Mouse (Mus musculus): Measurements from ENCODE around the gene Ndufa13. TPM values are rescaled to one million over a fixed set of nuclear protein-coding genes. Genes with fewer than 3 reads are reported as not detected.

Ndufa13 gene
- polyA plus RNA-seq, 1 experiment from 2014 or later, result 164 TPM

DNA sequence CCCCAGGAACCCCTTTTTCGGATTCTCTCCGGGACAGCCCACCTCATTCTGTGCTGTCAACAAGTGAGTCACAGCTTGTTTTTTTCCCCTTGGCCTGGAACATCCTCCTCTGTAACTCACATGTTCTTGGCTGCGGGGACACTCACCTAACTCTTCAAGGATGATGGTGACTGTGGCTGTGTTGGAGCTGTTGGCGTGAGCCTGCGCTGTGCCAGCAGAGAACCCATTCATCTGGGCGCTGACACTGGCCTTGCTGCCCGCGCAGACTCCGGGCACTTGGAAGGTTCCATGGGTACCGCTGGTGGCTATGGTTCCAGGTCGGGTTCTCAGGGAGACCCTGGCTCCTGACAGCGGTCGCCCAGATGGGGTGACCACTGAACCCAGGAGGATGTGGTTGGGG, 18.2 kb downstream of the Ndufa13 start:
- WGBS, result 53% methylated on average over 13 of the region's 13 CpGs
- DNase-seq (ENCODE audit: low spot score), result no peak
- Histone ChIP-seq H3K27me3 (replicated peaks; ENCODE audit: low read depth, poor library complexity, severe bottlenecking) (peaks cover 100% of the 10 kb centered on the region), H3K9me3 (0 out of 2 replicates have a peak, but pooled peaks cover 4% of the 10 kb centered on the region), H3K4me3 (no peak overlapping the region), H3K36me3 (replicated peaks) (no peaks in the 10 kb centered on the region), H3K27ac (replicated peaks) (no peak overlapping the region), H3K4me1 (peaks cover 54% of the 10 kb centered on the region)

DNA sequence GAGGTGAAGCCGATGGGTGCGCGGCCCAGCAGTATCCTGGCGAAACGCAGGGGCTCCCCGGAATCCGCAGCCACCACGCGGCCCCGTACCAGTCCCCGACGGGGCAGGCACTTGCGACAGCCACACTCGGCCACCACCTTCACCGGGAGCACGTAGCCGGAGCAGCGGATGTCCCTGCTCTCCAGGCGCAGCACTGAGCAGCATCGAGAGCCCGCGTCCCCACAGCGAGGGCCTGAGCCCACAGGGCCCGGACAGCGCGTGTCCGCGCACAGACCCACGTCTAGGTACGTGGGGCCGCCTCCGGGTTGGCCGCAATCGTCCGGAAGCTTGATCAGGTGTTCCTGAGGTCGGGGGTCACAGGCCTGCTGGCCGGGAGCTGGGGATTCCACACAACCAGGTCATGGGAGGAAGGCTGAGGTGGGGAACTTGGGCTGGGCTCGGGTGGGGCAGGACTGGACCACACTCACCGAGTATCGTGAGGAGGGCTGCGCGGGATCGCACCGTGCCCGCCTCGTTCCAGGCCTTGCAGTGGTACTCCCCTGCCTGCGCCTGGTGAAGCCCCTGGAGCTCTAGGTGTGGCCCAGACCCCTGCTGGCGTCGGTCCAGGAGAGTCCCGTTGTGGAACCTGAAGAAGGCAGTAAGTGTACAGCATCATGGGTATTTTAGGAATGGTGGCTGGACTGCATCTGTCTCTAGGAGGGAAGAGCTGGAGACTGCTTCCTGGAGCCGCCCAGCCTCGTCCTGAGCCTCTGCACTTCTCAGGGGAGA, 19.3 kb downstream of the Ndufa13 start:
- no peak overlapping the region for H3K27ac ChIP-seq (replicated peaks)
- peaks cover 42% of the 10 kb centered on the region for H3K4me1 ChIP-seq
- peak; percentile 35 for DNase-seq (ENCODE audit: low spot score)
- peaks cover 100% of the 10 kb centered on the region for H3K27me3 ChIP-seq (replicated peaks; ENCODE audit: low read depth, poor library complexity, severe bottlenecking)
- 0 out of 2 replicates have a peak, but pooled peaks cover 4% of the 10 kb centered on the region for H3K9me3 ChIP-seq
- peak overlapping the region; percentile 51 for H3K4me3 ChIP-seq
- no peaks in the 10 kb centered on the region for H3K36me3 ChIP-seq (replicated peaks)
- WGBS, result 12% methylated on average over 52 of the region's 52 CpGs

DNA sequence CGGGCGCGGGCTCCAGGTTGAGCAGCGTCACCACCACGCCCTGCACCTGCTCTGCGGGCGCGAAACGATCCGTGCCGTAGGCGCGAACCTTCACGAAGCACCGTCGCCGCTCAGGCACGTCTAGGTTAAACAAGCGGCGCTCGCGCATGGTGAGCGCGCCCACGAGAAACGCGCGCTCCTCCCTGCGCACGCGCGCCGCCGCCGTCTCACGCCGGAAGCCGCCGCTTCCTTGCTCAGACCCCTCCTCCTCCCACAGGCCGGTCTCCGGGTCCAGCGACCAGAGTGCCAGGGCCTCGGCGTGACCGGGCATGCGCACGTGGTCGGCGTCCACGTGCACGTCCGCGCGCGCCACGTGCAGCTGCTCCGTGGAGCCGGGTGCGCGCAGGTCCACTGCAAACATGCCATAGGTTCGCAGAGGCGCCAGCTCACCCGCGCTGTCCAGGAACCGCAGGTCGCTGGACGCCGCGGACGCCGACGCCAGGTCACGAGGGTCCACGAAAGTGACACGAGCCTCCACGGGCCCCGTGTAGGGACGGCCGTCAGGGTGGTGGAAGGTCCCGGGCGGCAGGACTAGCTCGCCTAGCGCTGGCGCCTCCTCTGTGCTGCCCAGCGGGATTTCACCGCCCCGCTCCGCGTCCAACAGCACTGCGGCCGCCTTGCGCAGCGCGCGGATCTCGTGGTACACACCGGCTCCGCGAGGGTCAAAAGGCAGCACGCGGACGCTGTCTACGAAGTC, 20.2 kb downstream of the Ndufa13 start:
- Histone ChIP-seq H3K27ac (replicated peaks) (no peak overlapping the region), H3K4me3 (peak overlapping the region; percentile 51), H3K27me3 (replicated peaks; ENCODE audit: low read depth, poor library complexity, severe bottlenecking) (peaks cover 100% of the 10 kb centered on the region), H3K36me3 (replicated peaks) (no peaks in the 10 kb centered on the region), H3K4me1 (peaks cover 34% of the 10 kb centered on the region), H3K9me3 (0 out of 2 replicates have a peak, but pooled peaks cover 4% of the 10 kb centered on the region)
- 5% methylated on average over 103 of the region's 103 CpGs for WGBS
- peak; percentile 75 for DNase-seq (ENCODE audit: low spot score)

DNA sequence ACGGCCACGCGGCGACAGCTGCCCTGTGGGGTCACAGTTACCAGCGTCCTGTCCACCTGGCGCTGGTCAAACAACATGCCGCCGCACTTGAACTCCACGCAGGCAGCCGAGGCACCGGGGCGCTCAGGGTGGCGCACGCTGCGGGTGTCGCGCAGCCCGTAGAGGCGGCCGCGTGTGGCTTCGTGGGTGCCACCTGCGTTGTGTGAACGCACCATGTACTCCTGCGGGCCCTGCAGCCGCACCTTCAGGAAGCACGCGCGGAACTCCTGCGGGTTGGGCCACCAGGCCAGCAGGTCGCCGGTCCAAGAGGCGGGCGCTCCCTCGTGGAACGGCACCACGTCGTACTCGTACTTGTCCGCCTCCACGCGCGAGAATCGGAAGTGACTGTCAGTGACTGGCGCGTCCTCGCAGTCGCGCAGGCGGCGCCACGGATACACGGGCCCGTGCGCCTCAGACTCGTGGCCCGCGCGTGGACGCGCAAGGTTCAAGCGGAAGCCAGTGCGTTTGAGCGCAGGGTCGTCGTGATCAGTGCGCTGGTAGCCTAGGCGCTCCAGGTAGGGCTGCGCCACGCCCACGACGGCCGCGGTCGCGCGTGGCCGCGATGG, 21.0 kb downstream of the Ndufa13 start:
- Histone ChIP-seq H3K4me1 (peaks cover 26% of the 10 kb centered on the region), H3K27ac (replicated peaks) (no peak overlapping the region), H3K36me3 (replicated peaks) (no peaks in the 10 kb centered on the region), H3K9me3 (0 out of 2 replicates have a peak, but pooled peaks cover 4% of the 10 kb centered on the region), H3K27me3 (replicated peaks; ENCODE audit: low read depth, poor library complexity, severe bottlenecking) (peaks cover 100% of the 10 kb centered on the region), H3K4me3 (peak overlapping the region; percentile 51)
- 22% methylated on average over 79 of the region's 79 CpGs for WGBS
- peak; percentile 31 for DNase-seq (ENCODE audit: low spot score)

DNA sequence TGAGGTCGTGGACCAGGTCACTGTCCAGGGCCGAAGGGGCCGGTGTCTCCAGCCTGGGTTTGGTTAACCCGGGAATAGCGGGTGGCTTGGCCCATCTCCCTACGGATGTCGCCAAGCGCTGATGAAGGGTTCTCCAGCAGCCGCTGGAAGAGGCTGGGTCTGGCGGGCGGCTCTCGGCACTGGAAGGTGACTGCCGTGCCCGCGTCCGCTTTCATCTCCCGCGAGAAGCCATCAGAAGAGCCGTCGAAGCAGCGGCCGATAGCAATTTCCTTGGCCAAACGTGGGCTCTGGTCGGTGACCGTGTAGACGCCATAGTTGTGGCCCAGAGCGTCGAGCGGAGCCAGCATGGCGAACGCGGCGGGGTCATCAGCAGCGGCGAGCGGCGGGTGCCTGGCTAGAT, 21.5 kb downstream of the Ndufa13 start:
- H3K27ac ChIP-seq (replicated peaks), result no peak overlapping the region
- H3K27me3 ChIP-seq (replicated peaks; ENCODE audit: low read depth, poor library complexity, severe bottlenecking), result peaks cover 100% of the 10 kb centered on the region
- H3K9me3 ChIP-seq, result 0 out of 2 replicates have a peak, but pooled peaks cover 4% of the 10 kb centered on the region
- 12% methylated on average over 37 of the region's 37 CpGs for WGBS
- peaks cover 25% of the 10 kb centered on the region for H3K4me1 ChIP-seq
- peak; percentile 31 for DNase-seq (ENCODE audit: low spot score)
- H3K4me3 ChIP-seq, result peak overlapping the region; percentile 51
- H3K36me3 ChIP-seq (replicated peaks), result no peaks in the 10 kb centered on the region

DNA sequence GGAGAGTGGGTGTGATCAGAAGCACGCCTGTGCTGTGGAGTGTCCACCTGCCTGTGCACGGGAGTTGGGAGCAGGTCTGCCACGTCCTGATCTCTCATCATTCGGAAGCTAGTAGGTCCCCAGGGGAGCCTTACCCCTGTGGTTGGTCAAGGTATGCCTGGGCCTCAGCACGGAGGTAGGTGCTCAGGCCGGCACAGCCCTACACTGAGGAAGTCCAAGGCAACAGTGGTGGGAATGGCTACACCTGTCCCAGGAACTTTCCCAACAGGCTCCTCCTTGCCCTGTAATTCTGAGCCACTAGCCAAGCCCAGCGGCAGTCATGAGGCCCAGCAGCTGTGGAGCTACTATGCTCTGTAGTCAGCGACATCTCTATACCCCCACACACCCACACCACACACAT, 22.7 kb downstream of the Ndufa13 start:
- no peak for DNase-seq (ENCODE audit: low spot score)
- Histone ChIP-seq H3K4me1 (peaks cover 22% of the 10 kb centered on the region), H3K4me3 (no peak overlapping the region), H3K9me3 (0 out of 2 replicates have a peak, but pooled peaks cover 4% of the 10 kb centered on the region), H3K27ac (replicated peaks) (no peak overlapping the region), H3K27me3 (replicated peaks; ENCODE audit: low read depth, poor library complexity, severe bottlenecking) (peaks cover 100% of the 10 kb centered on the region), H3K36me3 (replicated peaks) (no peaks in the 10 kb centered on the region)
- 63% methylated on average over 8 of the region's 8 CpGs for WGBS

DNA sequence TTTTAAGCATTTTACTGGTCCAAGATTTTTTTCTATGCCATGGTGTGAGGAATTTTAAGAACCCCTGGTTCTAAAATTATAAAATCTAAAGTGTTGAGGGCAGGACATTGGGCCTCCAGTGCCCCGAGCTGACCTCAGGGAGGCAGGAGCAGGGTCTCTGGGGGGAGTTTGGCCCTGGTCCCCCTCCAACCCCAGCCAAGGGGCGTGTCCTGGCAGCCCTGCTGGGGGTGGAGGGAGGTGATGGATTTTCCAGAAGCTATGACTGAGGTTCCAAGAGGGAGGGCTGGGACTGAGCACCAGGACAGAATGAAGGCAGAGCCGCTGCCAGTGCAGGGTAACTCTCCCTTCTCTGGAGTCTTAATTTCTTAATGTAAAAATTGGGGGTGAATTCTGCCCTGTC, 24.4 kb downstream of the Ndufa13 start:
- peaks cover 24% of the 10 kb centered on the region for H3K4me1 ChIP-seq
- H3K36me3 ChIP-seq (replicated peaks), result no peaks in the 10 kb centered on the region
- H3K9me3 ChIP-seq, result 0 out of 2 replicates have a peak, but pooled peaks cover 4% of the 10 kb centered on the region
- DNase-seq (ENCODE audit: low spot score), result no peak
- H3K27ac ChIP-seq (replicated peaks), result no peak overlapping the region
- no peak overlapping the region for H3K4me3 ChIP-seq
- peaks cover 94% of the 10 kb centered on the region for H3K27me3 ChIP-seq (replicated peaks; ENCODE audit: low read depth, poor library complexity, severe bottlenecking)
- WGBS, result 64% methylated on average over 3 of the region's 3 CpGs

DNA sequence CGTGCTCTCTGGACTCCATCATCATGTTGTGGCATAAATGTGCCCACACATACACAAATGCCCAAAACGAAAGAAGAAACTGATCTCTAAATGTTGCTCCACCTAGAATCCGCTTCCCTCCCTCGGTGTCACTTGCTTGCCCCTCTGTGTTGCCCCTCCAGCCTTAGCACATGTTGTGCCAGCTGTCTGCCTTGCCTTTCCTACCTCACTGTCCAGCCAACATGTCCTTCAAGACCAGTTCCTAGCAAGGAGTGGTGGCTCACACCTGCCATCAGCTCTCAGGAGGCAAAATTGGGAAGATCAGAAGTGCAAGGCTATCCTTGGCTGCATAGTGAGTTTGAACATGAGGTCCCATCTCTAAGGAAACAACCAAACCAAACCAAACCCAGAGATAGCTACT, 25.0 kb downstream of the Ndufa13 start:
- Histone ChIP-seq H3K27ac (replicated peaks) (no peak overlapping the region), H3K4me3 (no peak overlapping the region), H3K4me1 (peaks cover 22% of the 10 kb centered on the region), H3K36me3 (replicated peaks) (no peaks in the 10 kb centered on the region), H3K27me3 (replicated peaks; ENCODE audit: low read depth, poor library complexity, severe bottlenecking) (peaks cover 88% of the 10 kb centered on the region), H3K9me3 (0 out of 2 replicates have a peak, but pooled peaks cover 4% of the 10 kb centered on the region)
- 83% methylated on average over 4 of the region's 4 CpGs for WGBS
- no peak for DNase-seq (ENCODE audit: low spot score)

DNA sequence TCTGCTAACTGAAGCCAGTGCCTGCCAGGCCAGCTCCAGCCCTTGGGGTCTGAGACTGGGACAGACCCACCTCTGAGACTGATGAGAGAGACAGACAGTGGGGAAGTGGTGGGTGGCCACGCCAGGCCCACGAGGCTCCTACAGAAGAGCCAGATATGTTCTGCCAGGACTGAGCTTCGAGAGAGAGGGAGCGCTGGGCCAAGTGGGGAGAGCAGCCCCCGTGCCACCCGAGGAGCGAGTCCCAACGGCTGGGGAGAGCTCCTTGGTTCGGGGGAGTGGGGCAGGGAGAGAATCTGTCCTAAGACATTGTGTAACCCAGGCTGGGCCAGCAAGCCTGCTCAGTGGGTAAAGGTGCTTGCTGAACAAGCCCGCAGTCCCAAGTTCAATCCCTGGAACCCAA, 25.4 kb downstream of the Ndufa13 start:
- DNase-seq (ENCODE audit: low spot score), result no peak
- 77% methylated on average over 10 of the region's 10 CpGs for WGBS
- peaks cover 84% of the 10 kb centered on the region for H3K27me3 ChIP-seq (replicated peaks; ENCODE audit: low read depth, poor library complexity, severe bottlenecking)
- H3K36me3 ChIP-seq (replicated peaks), result no peaks in the 10 kb centered on the region
- no peak overlapping the region for H3K4me3 ChIP-seq
- peaks cover 18% of the 10 kb centered on the region for H3K4me1 ChIP-seq
- H3K27ac ChIP-seq (replicated peaks), result no peak overlapping the region
- 0 out of 2 replicates have a peak, but pooled peaks cover 4% of the 10 kb centered on the region for H3K9me3 ChIP-seq

DNA sequence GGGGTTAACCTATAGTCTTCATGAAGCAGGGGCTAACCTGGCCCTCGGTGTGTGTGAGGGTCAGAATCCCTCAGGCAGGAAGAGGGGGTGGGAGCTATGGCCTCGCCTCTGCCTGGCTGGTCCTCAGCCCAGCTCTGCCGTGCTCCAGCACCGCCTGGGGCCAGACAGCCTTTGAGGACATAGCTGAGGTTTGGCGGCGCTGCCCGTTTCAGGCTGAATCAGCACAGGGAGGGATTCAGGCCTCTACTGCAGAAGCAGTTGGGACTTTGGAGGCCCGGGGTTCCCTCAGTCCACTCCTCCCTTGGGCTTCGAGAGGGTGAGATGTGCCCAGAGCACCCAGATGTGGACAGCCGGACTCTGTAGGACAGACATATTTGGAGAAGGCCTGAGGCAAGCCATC, 26.3 kb downstream of the Ndufa13 start:
- DNase-seq (ENCODE audit: low spot score), result no peak
- peaks cover 75% of the 10 kb centered on the region for H3K27me3 ChIP-seq (replicated peaks; ENCODE audit: low read depth, poor library complexity, severe bottlenecking)

DNA sequence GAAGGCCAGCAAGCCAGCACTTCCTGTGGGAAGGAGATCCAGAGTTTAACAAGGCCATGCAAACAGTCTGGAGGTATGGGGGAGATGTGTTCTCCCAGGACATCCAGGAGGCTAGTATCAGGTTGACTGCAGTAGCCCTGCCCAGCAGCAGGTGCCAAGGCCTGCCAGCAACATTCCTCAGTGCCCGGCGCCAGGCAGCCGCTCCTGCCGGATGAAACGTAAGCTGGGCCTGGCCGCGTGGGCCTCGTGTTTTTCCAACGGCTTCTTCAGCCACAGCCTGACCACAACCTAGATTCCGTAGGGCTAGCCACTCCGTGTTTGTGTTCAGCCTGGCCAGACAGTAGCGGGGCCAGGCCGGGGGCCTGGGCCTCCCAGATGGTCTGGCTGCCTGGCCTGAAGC, 27.7 kb downstream of the Ndufa13 start:
- Histone ChIP-seq H3K36me3 (replicated peaks) (no peaks in the 10 kb centered on the region), H3K27ac (replicated peaks) (no peak overlapping the region), H3K4me3 (no peak overlapping the region), H3K9me3 (no peaks in the 10 kb centered on the region), H3K27me3 (replicated peaks; ENCODE audit: low read depth, poor library complexity, severe bottlenecking) (peaks cover 61% of the 10 kb centered on the region), H3K4me1 (0 out of 2 replicates have a peak, but pooled peaks cover 8% of the 10 kb centered on the region)
- DNase-seq (ENCODE audit: low spot score), result no peak
- WGBS, result 84% methylated on average over 13 of the region's 13 CpGs

More for the DNA sequence above, 26.3 kb downstream of the Ndufa13 start:
- Histone ChIP-seq H3K27ac (replicated peaks) (peak overlapping the region; percentile 40; the same call in 1 of the 2 replicates), H3K4me3 (no peak overlapping the region), H3K9me3 (no peaks in the 10 kb centered on the region), H3K36me3 (replicated peaks) (no peaks in the 10 kb centered on the region), H3K4me1 (peaks cover 9% of the 10 kb centered on the region; the same call in 1 of the 2 replicates)
- 41% methylated on average over 10 of the region's 10 CpGs for WGBS

DNA sequence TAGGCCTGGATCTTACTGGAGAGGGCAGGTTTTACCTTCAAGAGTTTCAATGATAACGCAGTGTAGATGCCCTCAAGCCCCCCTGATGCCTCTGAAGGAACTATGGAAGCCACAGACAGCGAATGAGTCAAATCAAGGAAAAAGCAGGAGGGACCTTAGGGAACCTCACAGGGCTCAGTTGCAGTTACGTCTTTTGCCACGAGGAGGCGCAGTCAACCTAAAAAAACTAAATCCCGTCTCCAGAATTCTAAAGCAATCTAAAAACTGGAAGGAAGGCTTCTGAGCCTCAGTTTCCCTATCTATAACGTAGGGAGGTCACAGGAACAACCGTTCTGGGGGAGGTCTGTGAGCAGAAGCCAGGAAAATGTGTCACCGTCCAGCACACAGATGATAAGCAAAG, 28.2 kb downstream of the Ndufa13 start:
- Histone ChIP-seq H3K4me1 (0 out of 2 replicates have a peak, but pooled peaks cover 8% of the 10 kb centered on the region), H3K27ac (replicated peaks) (no peak overlapping the region), H3K27me3 (replicated peaks; ENCODE audit: low read depth, poor library complexity, severe bottlenecking) (peaks cover 56% of the 10 kb centered on the region), H3K9me3 (no peaks in the 10 kb centered on the region), H3K36me3 (replicated peaks) (no peaks in the 10 kb centered on the region), H3K4me3 (no peak overlapping the region)
- 12% methylated on average over 9 of the region's 9 CpGs for WGBS
- DNase-seq (ENCODE audit: low spot score), result peak; percentile 71
